Mouse (Mus musculus) neural tube, embryonic 14.5 days (tissue): ENCODE measurements around the gene H2afj. TPM values are rescaled to one million over a fixed set of nuclear protein-coding genes. Genes with fewer than 3 reads are reported as not detected.
"Not testable (repeated sequence)": the region's sequence is repeated elsewhere in the genome, so short reads cannot be mapped to it uniquely, and the experiment has no call there.

Source experiments
- ATAC-seq: fragments of 200-750 bp; cut with Nextera tagmentation; 2 replicates; pipeline ENCODE4 v1.8.0; 2017; ENCODE audit warnings: low read depth, mild to moderate bottlenecking, moderate TSS enrichment, moderate library complexity
- H3K27ac ChIP-seq: fragments of 300-500 bp; sonication (generic); 2 replicates; pipeline ENCODE4 v1.5.1; 2014; ENCODE audit warnings: low read depth, mild to moderate bottlenecking, control low read depth, low read length, moderate library complexity, mixed read lengths
- H3K27me3 ChIP-seq: fragments of 300-500 bp; sonication (generic); 2 replicates; pipeline ENCODE4 v1.6.1; 2014; ENCODE audit warnings: low read length; ENCODE audit not compliant: control insufficient read depth, insufficient read depth
- H3K36me3 ChIP-seq: fragments of 300-500 bp; sonication (generic); 2 replicates; pipeline ENCODE4 v1.6.1; 2014; ENCODE audit warnings: low read length, mixed read lengths; ENCODE audit not compliant: control insufficient read depth, insufficient read depth
- H3K4me1 ChIP-seq: fragments of 300-500 bp; sonication (generic); 2 replicates; pipeline ENCODE4 v1.6.1; 2014; ENCODE audit warnings: low read length; ENCODE audit not compliant: control insufficient read depth, insufficient read depth
- H3K4me2 ChIP-seq: fragments of 300-500 bp; sonication (generic); 2 replicates; pipeline ENCODE4 v1.6.1; 2014; ENCODE audit warnings: mild to moderate bottlenecking, low read depth, low read length, control low read depth
- H3K4me3 ChIP-seq: fragments of 300-500 bp; sonication (generic); 2 replicates; pipeline ENCODE4 v1.5.1; 2014; ENCODE audit warnings: low read depth, low read length, control low read depth, mixed read lengths
- H3K9ac ChIP-seq: fragments of 300-500 bp; sonication (generic); replicated peaks from 2 replicates; pipeline ENCODE4 v1.6.1; 2014; ENCODE audit warnings: low read depth, mild to moderate bottlenecking, control low read depth, low read length, mixed read lengths
- H3K9me3 ChIP-seq: fragments of 300-500 bp; sonication (generic); 2 replicates; pipeline ENCODE4 v1.6.1; 2016; ENCODE audit warnings: low read length; ENCODE audit not compliant: control insufficient read depth
- WGBS: fragments of 180-500 bp; shearing (Covaris S2); extraction: QIAGEN DNeasy Blood & Tissue Kit; methylation state at CpG from one replicate; pipeline ENCODE4 v1.1.7; 2014; 5-methylcytosine and 5-hydroxymethylcytosine counted together
- polyA plus RNA-seq: library from polyadenylated mRNA; unstranded; fragments of >200 nt; fragmentation: Nextera tagmentation; extraction: Ambion mirVana; gene quantifications from 2 replicates; pipeline ENCODE4 v1.2.1, GENCODE M21; 2014

Gene H2afj
- polyA plus RNA-seq, 1 experiment from 2014 or later = 92.1 TPM

GRCm38 (mm10) chr6:136792884-136793758, 14.9 kb upstream of the H2afj start:
- H3K9me3 ChIP-seq = no peaks in the 10 kb centered on the region
- H3K9ac ChIP-seq = no peak overlapping the region
- H3K4me3 ChIP-seq = peak overlapping the region; percentile 18; the same call in 1 of the 2 replicates
- no peaks in the 10 kb centered on the region for H3K36me3 ChIP-seq
- no peaks in the 10 kb centered on the region for H3K27me3 ChIP-seq
- no peaks in the 10 kb centered on the region for H3K4me1 ChIP-seq
- WGBS = 20% methylated on average over 16 of the region's 16 CpGs
- peak overlapping the region; percentile 47 for H3K4me2 ChIP-seq
- ATAC-seq = 0 out of 2 replicates have a peak, but pooled peaks have one; percentile 12
- H3K27ac ChIP-seq = no peak overlapping the region

DNA sequence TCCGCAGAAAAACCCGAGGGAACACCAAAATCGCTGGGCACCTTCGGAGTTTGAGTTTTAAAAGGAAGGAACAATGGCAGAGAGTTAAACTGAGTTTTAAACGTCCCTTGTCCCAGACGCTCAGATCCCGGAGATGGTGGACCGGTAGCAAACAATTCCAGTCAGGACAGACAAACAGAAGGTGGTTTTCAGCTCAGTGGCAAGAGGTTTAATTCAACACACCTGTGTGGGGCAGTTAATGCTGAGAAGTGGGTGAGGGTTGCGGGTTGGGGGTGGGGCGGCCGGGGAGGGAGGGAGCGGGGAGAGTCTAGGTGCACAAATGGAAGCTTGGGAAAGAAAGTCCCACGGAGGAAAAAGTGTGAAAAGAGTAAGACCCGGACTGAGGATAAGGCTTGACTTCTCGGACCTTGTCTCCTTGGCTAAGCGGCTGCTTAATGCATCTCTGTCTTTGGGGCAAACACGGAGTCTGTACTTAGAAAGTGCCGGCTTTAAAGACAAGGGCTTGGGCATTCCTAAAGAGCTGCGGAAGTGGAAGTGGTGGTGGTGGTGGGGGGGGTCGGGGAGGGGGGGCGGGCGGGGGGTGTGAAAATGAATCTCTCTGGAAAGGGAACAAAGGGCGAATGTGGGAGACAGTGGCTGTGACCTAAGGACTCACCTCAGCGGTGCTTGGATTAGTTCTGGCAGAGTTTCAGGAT, 14.1 kb upstream of the H2afj start:
- 1% methylated on average over 19 of the region's 24 CpGs for WGBS

GRCm38 (mm10) chr6:136795110-136795509, 12.9 kb upstream of the H2afj start:
- Histone ChIP-seq H3K4me3 (no peak overlapping the region), H3K27me3 (no peaks in the 10 kb centered on the region), H3K27ac (no peak overlapping the region), H3K4me2 (no peak overlapping the region), H3K4me1 (no peaks in the 10 kb centered on the region), H3K9ac (no peak overlapping the region), H3K9me3 (no peaks in the 10 kb centered on the region), H3K36me3 (no peaks in the 10 kb centered on the region)
- ATAC-seq = no peak
- WGBS = 68% methylated on average over 1 of the region's 1 CpGs

More for the DNA sequence above, 14.1 kb upstream of the H2afj start:
- Histone ChIP-seq H3K4me1 (no peaks in the 10 kb centered on the region), H3K36me3 (no peaks in the 10 kb centered on the region), H3K9ac (no peak overlapping the region; the same call in 1 of the 2 replicates), H3K4me3 (peak overlapping the region; percentile 18; the same call in 1 of the 2 replicates), H3K9me3 (no peaks in the 10 kb centered on the region), H3K4me2 (peak overlapping the region; percentile 47), H3K27me3 (no peaks in the 10 kb centered on the region), H3K27ac (no peak overlapping the region)
- peak; percentile 45; the same call in 1 of the 2 replicates for ATAC-seq

DNA sequence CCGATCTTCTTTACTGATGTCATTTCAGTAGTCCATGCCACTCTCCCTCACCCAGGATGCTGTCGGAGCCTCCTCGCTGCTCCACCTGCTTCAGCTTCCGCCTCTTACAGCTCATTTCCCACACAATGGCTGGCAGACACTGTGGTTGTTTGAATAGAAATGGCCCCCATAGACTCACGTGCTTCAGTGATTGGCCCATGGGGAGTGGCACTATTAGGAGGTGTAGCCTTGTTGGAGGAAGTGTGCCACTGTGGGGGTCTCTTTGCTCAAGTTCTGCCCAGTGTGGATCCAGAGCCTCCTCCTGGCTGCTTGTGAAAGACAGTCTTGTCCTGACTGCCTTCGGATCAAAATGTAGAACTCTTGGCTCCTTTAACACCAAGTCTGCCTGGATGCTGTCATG, 12.2 kb upstream of the H2afj start:
- no peaks in the 10 kb centered on the region for H3K9me3 ChIP-seq
- no peaks in the 10 kb centered on the region for H3K27me3 ChIP-seq
- H3K4me3 ChIP-seq = no peak overlapping the region
- no peak for ATAC-seq
- no peaks in the 10 kb centered on the region for H3K4me1 ChIP-seq
- H3K4me2 ChIP-seq = no peak overlapping the region
- H3K36me3 ChIP-seq = no peaks in the 10 kb centered on the region
- no peak overlapping the region for H3K9ac ChIP-seq
- 32% methylated on average over 6 of the region's 6 CpGs for WGBS
- H3K27ac ChIP-seq = no peak overlapping the region

DNA sequence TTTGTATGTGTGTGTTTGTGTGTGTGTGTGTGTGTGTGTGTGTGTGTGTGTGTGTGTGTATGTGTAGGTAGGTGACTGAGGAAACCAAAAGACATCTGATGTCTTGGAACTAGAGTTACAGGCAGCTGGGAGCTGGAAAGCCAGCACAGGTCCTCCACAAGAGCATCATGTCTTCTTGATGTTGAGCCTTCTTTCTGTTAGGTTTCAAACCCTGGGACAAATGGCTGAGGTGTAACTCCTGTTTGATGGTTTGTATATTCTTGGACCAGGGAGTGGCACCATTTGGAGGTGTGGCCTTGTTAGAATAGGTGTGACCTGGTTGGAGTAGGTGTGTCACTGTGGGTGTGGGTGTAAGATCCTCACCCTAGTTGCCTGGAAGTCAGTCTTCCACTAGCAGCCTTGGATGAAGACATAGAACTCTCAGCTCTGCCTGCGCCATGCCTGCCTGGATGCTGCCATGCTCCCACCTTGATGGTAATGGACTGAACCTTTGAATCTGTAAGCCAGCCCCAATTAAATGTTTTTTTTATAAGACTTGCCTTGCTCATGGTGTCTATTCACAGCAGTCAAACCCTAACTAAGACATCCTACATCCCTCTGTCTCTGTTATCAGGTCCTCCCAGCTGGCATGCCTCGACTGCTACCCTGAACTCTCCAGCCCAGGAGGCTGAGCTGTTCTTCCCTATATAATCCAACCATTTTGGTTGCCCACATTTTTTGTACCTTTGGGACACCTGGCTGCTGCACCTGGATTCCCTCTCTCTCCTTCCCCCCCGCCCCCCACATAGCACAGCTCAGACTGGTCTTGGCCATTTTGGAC, 10.0 kb upstream of the H2afj start:
- H3K4me1 ChIP-seq, H3K27ac ChIP-seq, H3K9ac ChIP-seq, H3K27me3 ChIP-seq, H3K4me2 ChIP-seq, H3K4me3 ChIP-seq, H3K36me3 ChIP-seq, ATAC-seq, H3K9me3 ChIP-seq: not testable (repeated sequence)
- 94% methylated on average over 3 of the region's 3 CpGs for WGBS

DNA sequence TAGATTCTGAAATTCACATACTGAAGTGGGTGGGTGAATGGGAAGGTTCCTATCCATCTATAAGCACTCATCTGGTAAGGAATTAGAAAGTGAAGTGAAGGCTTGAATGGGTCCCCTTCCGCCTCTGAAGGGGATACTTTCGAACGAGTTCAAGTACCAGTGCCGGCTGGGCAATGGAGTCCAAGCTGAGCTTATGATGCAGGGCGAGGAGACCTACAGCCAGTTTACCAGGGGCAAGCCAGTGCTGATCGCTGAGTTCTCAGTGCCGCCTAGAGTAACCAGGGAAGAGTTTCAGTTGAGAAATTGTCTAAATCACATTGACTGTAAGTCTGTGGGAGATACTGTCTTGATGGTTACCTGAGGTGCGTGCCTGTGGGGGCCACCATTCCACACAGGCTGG, 7.3 kb upstream of the H2afj start:
- no peak overlapping the region for H3K27ac ChIP-seq
- H3K4me1 ChIP-seq = peaks cover 6% of the 10 kb centered on the region; the same call in 1 of the 2 replicates
- ATAC-seq = no peak
- WGBS = 96% methylated on average over 8 of the region's 8 CpGs
- no peaks in the 10 kb centered on the region for H3K9me3 ChIP-seq
- H3K4me2 ChIP-seq = no peak overlapping the region
- H3K27me3 ChIP-seq = no peaks in the 10 kb centered on the region
- no peak overlapping the region for H3K9ac ChIP-seq
- H3K4me3 ChIP-seq = no peak overlapping the region
- H3K36me3 ChIP-seq = no peaks in the 10 kb centered on the region

GRCm38 (mm10) chr6:136801274-136801673, 6.8 kb upstream of the H2afj start:
- no peak overlapping the region for H3K4me2 ChIP-seq
- no peaks in the 10 kb centered on the region for H3K36me3 ChIP-seq
- no peak for ATAC-seq
- no peak overlapping the region for H3K9ac ChIP-seq
- peaks cover 6% of the 10 kb centered on the region; the same call in 1 of the 2 replicates for H3K4me1 ChIP-seq
- H3K4me3 ChIP-seq = no peak overlapping the region
- no peaks in the 10 kb centered on the region for H3K27me3 ChIP-seq
- WGBS = 87% methylated on average over 6 of the region's 6 CpGs
- no peak overlapping the region for H3K27ac ChIP-seq
- no peaks in the 10 kb centered on the region for H3K9me3 ChIP-seq

- Histone ChIP-seq H3K9ac (peak overlapping the region; percentile 96), H3K4me1 (peaks cover 10% of the 10 kb centered on the region; the same call in 1 of the 2 replicates), H3K4me3 (peak overlapping the region; percentile 83), H3K27ac (peak overlapping the region; percentile 100), H3K4me2 (peak overlapping the region; percentile 78), H3K27me3 (no peaks in the 10 kb centered on the region), H3K36me3 (no peaks in the 10 kb centered on the region), H3K9me3 (no peaks in the 10 kb centered on the region)
- no peak for ATAC-seq
- 31% methylated on average over 12 of the region's 12 CpGs for WGBS
Observed at GRCm38 (mm10) chr6:136803093-136803738, 4.8 kb upstream of the H2afj start.
